Mouse (Mus musculus) cerebellum, adult 2 months (tissue): ENCODE data around the gene Anxa1.

Experiments
- CTCF ChIP-seq: fragments of 200-500 bp; IDR thresholded peaks from 2 replicates; pipeline ENCODE4 v1.5.1; 2011; ENCODE audit warnings: low read depth, mild to moderate bottlenecking, control low read depth, low read length, moderate library complexity, borderline replicate concordance; ENCODE audit not compliant: insufficient read depth
- POLR2A ChIP-seq: fragments of 200-500 bp; IDR thresholded peaks from 2 replicates; pipeline ENCODE4 v1.6.1; 2011; ENCODE audit warnings: low read length, control low read depth, borderline replicate concordance; ENCODE audit not compliant: insufficient read depth

- TF ChIP-seq CTCF = peak; percentile 82
- TF ChIP-seq POLR2A = no peak
Observed at GRCm38 (mm10) chr19:20345317-20345917, 45.3 kb downstream of the Anxa1 start.
